Mouse (Mus musculus) hindbrain, embryonic 13.5 days (tissue): Measurements from ENCODE around the gene Tspan10. TPM values are rescaled to one million over a fixed set of nuclear protein-coding genes. Genes with fewer than 3 reads are reported as not detected.

Source experiments
- ATAC-seq: fragments of 200-750 bp; cut with Nextera tagmentation; 2 replicates; pipeline ENCODE4 v1.8.0; 2017; ENCODE audit warnings: moderate TSS enrichment; ENCODE audit not compliant: low FRiP score
- H3K27ac ChIP-seq: fragments of 300-500 bp; sonication (generic); 2 replicates; pipeline ENCODE4 v1.5.1; 2015; ENCODE audit warnings: inconsistent platforms, mild to moderate bottlenecking, moderate library complexity
- H3K27me3 ChIP-seq: fragments of 300-500 bp; sonication (generic); 2 replicates; pipeline ENCODE4 v1.6.1; 2015; ENCODE audit warnings: mild to moderate bottlenecking, inconsistent platforms
- H3K36me3 ChIP-seq: fragments of 300-500 bp; sonication (generic); 2 replicates; pipeline ENCODE4 v1.6.1; 2015; ENCODE audit warnings: mild to moderate bottlenecking, inconsistent platforms
- H3K4me1 ChIP-seq: fragments of 300-500 bp; sonication (generic); replicated peaks from 2 replicates; pipeline ENCODE4 v1.6.1; 2015; ENCODE audit warnings: inconsistent platforms
- H3K4me2 ChIP-seq: fragments of 300-500 bp; sonication (generic); 2 replicates; pipeline ENCODE4 v1.6.1; 2015; ENCODE audit warnings: inconsistent platforms, mild to moderate bottlenecking, moderate library complexity
- H3K4me3 ChIP-seq: fragments of 300-500 bp; sonication (generic); 2 replicates; pipeline ENCODE4 v1.5.1; 2015; ENCODE audit warnings: mild to moderate bottlenecking, inconsistent platforms
- H3K9ac ChIP-seq: fragments of 300-500 bp; sonication (generic); 2 replicates; pipeline ENCODE4 v1.6.1; 2015; ENCODE audit warnings: mild to moderate bottlenecking, inconsistent platforms
- H3K9me3 ChIP-seq: fragments of 300-500 bp; sonication (generic); 2 replicates; pipeline ENCODE4 v1.6.1; 2016; ENCODE audit warnings: inconsistent platforms
- WGBS: fragments of 180-500 bp; shearing (Covaris S2); methylation state at CpG from one replicate; pipeline ENCODE4 v1.1.7; 2015; 5-methylcytosine and 5-hydroxymethylcytosine counted together
- polyA plus RNA-seq: library from polyadenylated mRNA; unstranded; fragments of >200 nt; fragmentation: Nextera tagmentation; extraction: Ambion mirVana; gene quantifications from 2 replicates; pipeline ENCODE4 v1.2.1, GENCODE M21; 2015

The Tspan10 gene
- polyA plus RNA-seq, 1 experiment from 2014 or later = not detected

GRCm38 (mm10) chr11:120426727-120427126, 15.7 kb upstream of the Tspan10 start:
- no peak overlapping the region for H3K4me2 ChIP-seq
- WGBS = 92% methylated on average over 3 of the region's 3 CpGs
- no peaks in the 10 kb centered on the region for H3K4me1 ChIP-seq
- no peak overlapping the region for H3K9ac ChIP-seq
- H3K27me3 ChIP-seq = no peaks in the 10 kb centered on the region
- no peak for ATAC-seq
- no peak overlapping the region for H3K27ac ChIP-seq
- no peak overlapping the region for H3K4me3 ChIP-seq
- H3K36me3 ChIP-seq = peaks cover 76% of the 10 kb centered on the region
- H3K9me3 ChIP-seq = no peaks in the 10 kb centered on the region

GRCm38 (mm10) chr11:120437152-120437856, 5.1 kb upstream of the Tspan10 start, which contains the start of gene Nploc4:
Gene Nploc4, minus strand, starts transcription at chr11:120437708.
- H3K36me3 ChIP-seq = peaks cover 25% of the 10 kb centered on the region
- peak within 1 kb of the TSS; percentile 91 for H3K4me2 ChIP-seq
- H3K27me3 ChIP-seq = no peaks in the 10 kb centered on the region
- peak within 1 kb of the TSS; percentile 99 for H3K4me3 ChIP-seq
- H3K4me1 ChIP-seq = peaks cover 14% of the 10 kb centered on the region
- H3K27ac ChIP-seq = peak within 1 kb of the TSS; percentile 87
- peak within 1 kb of the TSS; percentile 99 for H3K9ac ChIP-seq
- no peaks in the 10 kb centered on the region for H3K9me3 ChIP-seq
- WGBS = under 1% methylated on average over 62 of the region's 77 CpGs
- ATAC-seq = peak; percentile 88

GRCm38 (mm10) chr11:120437857-120438385, 4.5 kb upstream of the Tspan10 start:
- peak overlapping the region; percentile 91 for H3K4me2 ChIP-seq
- no peak for ATAC-seq
- H3K27me3 ChIP-seq = no peaks in the 10 kb centered on the region
- H3K27ac ChIP-seq = peak overlapping the region; percentile 87; the same call in 1 of the 2 replicates
- peak overlapping the region; percentile 99 for H3K4me3 ChIP-seq
- H3K9ac ChIP-seq = peak overlapping the region; percentile 99
- no peaks in the 10 kb centered on the region for H3K9me3 ChIP-seq
- H3K4me1 ChIP-seq = peaks cover 14% of the 10 kb centered on the region
- 30% methylated on average over 12 of the region's 12 CpGs for WGBS
- H3K36me3 ChIP-seq = peaks cover 19% of the 10 kb centered on the region

GRCm38 (mm10) chr11:120442765-120443280, 379 bp downstream of the Tspan10 start:
- H3K4me3 ChIP-seq = no peak overlapping the region
- 90% methylated on average over 3 of the region's 3 CpGs for WGBS
- no peak overlapping the region for H3K27ac ChIP-seq
- H3K9ac ChIP-seq = no peak overlapping the region
- no peaks in the 10 kb centered on the region for H3K9me3 ChIP-seq
- no peak for ATAC-seq
- H3K36me3 ChIP-seq = no peaks in the 10 kb centered on the region
- no peak overlapping the region for H3K4me2 ChIP-seq
- no peaks in the 10 kb centered on the region for H3K4me1 ChIP-seq
- H3K27me3 ChIP-seq = no peaks in the 10 kb centered on the region

- H3K4me3 ChIP-seq = no peak overlapping the region
- WGBS = 83% methylated on average over 6 of the region's 6 CpGs
- no peaks in the 10 kb centered on the region for H3K4me1 ChIP-seq
- no peak overlapping the region for H3K9ac ChIP-seq
- H3K4me2 ChIP-seq = no peak overlapping the region
- H3K9me3 ChIP-seq = no peaks in the 10 kb centered on the region
- H3K36me3 ChIP-seq = no peaks in the 10 kb centered on the region
- H3K27me3 ChIP-seq = no peaks in the 10 kb centered on the region
- no peak overlapping the region for H3K27ac ChIP-seq
- ATAC-seq = no peak
Observed at GRCm38 (mm10) chr11:120444106-120444505, 1.7 kb downstream of the Tspan10 start.

- 86% methylated on average over 3 of the region's 3 CpGs for WGBS
- no peak overlapping the region for H3K9ac ChIP-seq
- no peaks in the 10 kb centered on the region for H3K36me3 ChIP-seq
- no peak overlapping the region for H3K4me3 ChIP-seq
- no peak for ATAC-seq
- H3K4me2 ChIP-seq = no peak overlapping the region
- no peak overlapping the region for H3K27ac ChIP-seq
- no peaks in the 10 kb centered on the region for H3K4me1 ChIP-seq
- no peaks in the 10 kb centered on the region for H3K9me3 ChIP-seq
- H3K27me3 ChIP-seq = no peaks in the 10 kb centered on the region
Observed at GRCm38 (mm10) chr11:120445475-120445874, 3.0 kb downstream of the Tspan10 start.

GRCm38 (mm10) chr11:120447179-120447578, 4.7 kb downstream of the Tspan10 start:
- Histone ChIP-seq H3K4me2 (no peak overlapping the region), H3K36me3 (no peaks in the 10 kb centered on the region), H3K27ac (no peak overlapping the region), H3K4me1 (no peaks in the 10 kb centered on the region), H3K9me3 (no peaks in the 10 kb centered on the region), H3K4me3 (no peak overlapping the region), H3K9ac (no peak overlapping the region), H3K27me3 (no peaks in the 10 kb centered on the region)
- 80% methylated on average over 7 of the region's 7 CpGs for WGBS
- ATAC-seq = no peak

GRCm38 (mm10) chr11:120452246-120452645, 9.8 kb downstream of the Tspan10 start:
- 66% methylated on average over 3 of the region's 3 CpGs for WGBS
- no peak for ATAC-seq
- H3K9me3 ChIP-seq = no peaks in the 10 kb centered on the region

GRCm38 (mm10) chr11:120453306-120453705, 10.9 kb downstream of the Tspan10 start, which contains the start of gene Pde6g:
Gene Pde6g, minus strand, starts transcription at chr11:120453500.
- no peak for ATAC-seq
- Histone ChIP-seq H3K9ac (no peak within 1 kb of the TSS; the same call in 1 of the 2 replicates), H3K4me1 (peaks cover 10% of the 10 kb centered on the region), H3K36me3 (peaks cover 3% of the 10 kb centered on the region; the same call in 1 of the 2 replicates), H3K4me3 (no peak within 1 kb of the TSS), H3K9me3 (no peaks in the 10 kb centered on the region), H3K27me3 (no peaks in the 10 kb centered on the region), H3K27ac (no peak within 1 kb of the TSS), H3K4me2 (no peak within 1 kb of the TSS)
- WGBS = 87% methylated on average over 4 of the region's 4 CpGs

More at GRCm38 (mm10) chr11:120452246-120452645, 9.8 kb downstream of the Tspan10 start:
- H3K4me2 ChIP-seq = no peak overlapping the region
- H3K9ac ChIP-seq = no peak overlapping the region
- H3K4me3 ChIP-seq = no peak overlapping the region
- H3K36me3 ChIP-seq = peaks cover 3% of the 10 kb centered on the region; the same call in 1 of the 2 replicates
- H3K27me3 ChIP-seq = no peaks in the 10 kb centered on the region
- peaks cover 7% of the 10 kb centered on the region for H3K4me1 ChIP-seq
- H3K27ac ChIP-seq = no peak overlapping the region

GRCm38 (mm10) chr11:120454965-120455364, 12.5 kb downstream of the Tspan10 start:
- Histone ChIP-seq H3K4me3 (no peak overlapping the region), H3K4me1 (peaks cover 21% of the 10 kb centered on the region), H3K9me3 (no peaks in the 10 kb centered on the region), H3K4me2 (no peak overlapping the region), H3K9ac (no peak overlapping the region), H3K27ac (no peak overlapping the region), H3K36me3 (peaks cover 7% of the 10 kb centered on the region; the same call in 1 of the 2 replicates), H3K27me3 (no peaks in the 10 kb centered on the region)
- ATAC-seq = no peak
- WGBS = 98% methylated on average over 4 of the region's 4 CpGs

GRCm38 (mm10) chr11:120455413-120455812, 13.0 kb downstream of the Tspan10 start:
- Histone ChIP-seq H3K27me3 (no peaks in the 10 kb centered on the region), H3K36me3 (peaks cover 9% of the 10 kb centered on the region; the same call in 1 of the 2 replicates), H3K9ac (no peak overlapping the region), H3K4me1 (peaks cover 21% of the 10 kb centered on the region), H3K4me2 (no peak overlapping the region), H3K9me3 (no peaks in the 10 kb centered on the region), H3K27ac (no peak overlapping the region), H3K4me3 (no peak overlapping the region)
- 96% methylated on average over 7 of the region's 7 CpGs for WGBS
- ATAC-seq = no peak

GRCm38 (mm10) chr11:120457370-120457769, 14.9 kb downstream of the Tspan10 start:
- peak overlapping the region; percentile 96 for H3K9ac ChIP-seq
- peak overlapping the region; percentile 90 for H3K4me2 ChIP-seq
- peaks cover 21% of the 10 kb centered on the region for H3K4me1 ChIP-seq
- 0 out of 2 replicates have a peak, but pooled peaks have one; percentile 3 for ATAC-seq
- H3K9me3 ChIP-seq = no peaks in the 10 kb centered on the region
- WGBS = 36% methylated on average over 14 of the region's 14 CpGs
- peak overlapping the region; percentile 83 for H3K4me3 ChIP-seq
- peaks cover 28% of the 10 kb centered on the region for H3K36me3 ChIP-seq
- H3K27me3 ChIP-seq = no peaks in the 10 kb centered on the region
- peak overlapping the region; percentile 87 for H3K27ac ChIP-seq
